Mouse (Mus musculus): ENCODE data around the gene Cit.

The Cit gene

DNA sequence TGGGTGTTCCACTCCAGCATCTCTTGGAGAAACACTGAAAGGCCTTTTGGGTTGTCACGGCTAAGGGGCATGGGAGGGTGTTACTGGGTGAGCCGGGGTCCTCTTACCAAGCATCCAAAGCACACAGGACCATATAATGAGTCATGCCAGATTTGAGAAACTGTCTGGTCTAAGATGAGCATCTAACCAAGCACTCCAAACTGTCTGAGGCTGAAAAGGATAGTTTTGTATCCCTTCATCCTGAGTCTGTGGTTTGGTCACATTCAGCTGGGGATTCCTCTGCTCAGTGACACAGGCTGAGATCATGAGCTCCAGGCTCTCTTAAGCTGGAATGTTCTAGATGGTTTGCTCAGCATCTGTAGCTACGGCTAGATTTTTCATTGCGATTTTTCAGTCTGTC is 7.4 kb downstream of the Cit start:
- DNase-seq: no peak

DNA sequence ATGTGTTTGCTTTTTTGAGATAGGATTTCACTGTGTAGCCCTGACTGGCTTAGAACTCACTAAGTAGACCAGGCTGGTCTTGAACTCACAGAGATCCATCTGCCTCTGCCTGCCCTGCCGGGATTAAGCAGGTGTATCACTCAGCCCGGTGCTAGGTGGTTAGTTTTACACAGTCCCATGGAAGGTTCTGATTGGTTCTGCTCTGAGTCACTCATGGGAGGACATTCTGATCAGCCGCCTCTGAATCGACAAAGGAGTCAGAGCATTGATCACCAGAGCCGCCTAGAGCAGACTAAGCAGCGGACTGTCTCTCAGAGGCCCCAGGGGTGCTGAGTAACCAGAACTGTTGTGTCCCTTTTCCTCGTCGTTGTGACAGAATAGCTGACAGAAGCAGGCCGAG is 8.6 kb downstream of the Cit start:
- DNase-seq: no peak

GRCm38 (mm10) chr5:115854370-115854769 is 9.3 kb downstream of the Cit start:
- peak; percentile 97 for DNase-seq

- DNase-seq: no peak
Measured at GRCm38 (mm10) chr5:115858652-115859051, 13.6 kb downstream of the Cit start.

- no peak for DNase-seq
Measured at GRCm38 (mm10) chr5:115859461-115859860, 14.4 kb downstream of the Cit start.

- no peak for DNase-seq
Measured at GRCm38 (mm10) chr5:115861991-115862390, 16.9 kb downstream of the Cit start.

- no peak for DNase-seq
Measured at GRCm38 (mm10) chr5:115862439-115862838, 17.4 kb downstream of the Cit start.

DNA sequence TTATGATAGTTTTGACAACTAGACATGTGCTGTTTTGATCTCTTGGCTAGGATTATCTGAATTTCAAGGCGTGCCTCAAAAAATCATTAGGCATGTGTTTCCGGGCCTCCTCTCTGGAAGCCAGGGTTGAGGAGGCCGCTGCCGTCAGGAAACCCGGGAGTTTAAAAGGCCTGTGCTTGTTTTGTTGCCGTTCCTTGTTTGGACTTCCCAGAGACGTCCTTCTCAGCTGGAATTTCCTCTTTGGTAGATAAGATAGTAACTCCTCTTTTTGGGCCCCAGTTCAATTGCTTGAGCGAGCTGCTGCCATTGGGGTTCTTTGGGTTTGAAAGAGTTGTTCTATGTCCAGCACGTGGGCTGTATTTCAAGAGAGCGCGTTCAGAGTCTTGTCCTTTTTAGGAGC is 21.2 kb downstream of the Cit start:
- peak; percentile 95 for DNase-seq

GRCm38 (mm10) chr5:115868540-115868939 is 23.5 kb downstream of the Cit start:
- no peak for DNase-seq

DNA sequence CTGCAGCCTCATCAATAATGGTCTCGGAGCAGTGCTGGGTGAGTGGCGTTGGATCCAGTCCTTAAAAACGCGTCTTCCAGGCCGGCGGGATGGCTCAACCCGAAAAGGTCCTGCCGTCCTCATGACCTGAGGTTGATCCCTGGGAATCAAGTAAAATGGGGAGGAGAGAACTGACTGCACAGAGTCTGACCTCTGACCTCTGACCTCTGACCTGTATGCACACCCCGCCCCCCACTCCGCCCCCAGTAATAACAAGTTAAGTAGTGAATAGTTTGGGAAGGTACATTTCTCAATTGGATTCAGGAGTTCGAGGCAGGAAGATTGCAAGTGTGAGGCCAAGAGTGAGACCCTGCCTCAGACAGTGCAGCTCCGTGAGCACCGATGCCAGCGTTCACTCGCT is 24.1 kb downstream of the Cit start:
- no peak for DNase-seq

- no peak for DNase-seq
Measured at GRCm38 (mm10) chr5:115871153-115871552, 26.1 kb downstream of the Cit start.

DNA sequence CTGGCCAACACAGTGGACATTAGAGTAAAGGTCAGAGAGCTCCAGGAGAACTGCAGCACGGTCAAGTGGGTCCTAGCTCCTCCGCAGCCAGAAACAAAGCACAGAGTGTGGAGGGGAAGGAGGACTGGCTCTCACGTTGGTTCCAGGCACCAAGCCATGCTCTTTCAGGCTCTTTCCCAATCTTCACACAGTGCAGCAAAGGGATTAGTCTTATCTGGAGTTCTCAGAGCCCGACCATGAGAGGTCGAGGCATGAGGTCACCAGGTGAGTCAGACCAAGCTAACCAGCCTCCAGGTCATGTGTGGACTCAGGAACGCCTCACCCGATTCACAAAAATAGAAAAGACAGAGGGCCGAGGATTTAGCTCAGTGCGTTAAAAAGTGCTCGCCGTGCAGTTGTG is 27.0 kb downstream of the Cit start:
- no peak for DNase-seq

DNA sequence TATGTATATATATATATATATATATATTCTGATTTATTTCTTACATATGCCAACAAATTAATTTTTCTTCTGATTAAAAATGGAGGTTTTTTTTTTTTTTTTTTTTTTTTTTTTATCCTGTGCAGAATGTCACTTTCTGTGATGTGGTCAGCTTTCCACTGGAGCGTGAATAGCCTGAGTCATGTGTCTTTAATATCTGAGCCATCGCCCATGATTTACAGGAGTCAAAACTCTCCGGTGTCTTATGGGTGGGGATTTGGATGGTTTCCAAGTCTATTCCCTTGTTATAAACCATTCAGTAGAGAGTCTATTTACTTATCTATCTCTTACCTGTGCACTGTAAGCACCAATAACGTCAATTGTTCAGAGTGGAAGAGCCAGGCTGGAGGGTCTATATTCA is 27.9 kb downstream of the Cit start:
- DNase-seq: no peak

- DNase-seq: no peak
Measured at GRCm38 (mm10) chr5:115877425-115877824, 32.3 kb downstream of the Cit start.

- DNase-seq: no peak
Measured at GRCm38 (mm10) chr5:115882165-115882564, 37.1 kb downstream of the Cit start.

GRCm38 (mm10) chr5:115884429-115884828 is 39.4 kb downstream of the Cit start:
- no peak for DNase-seq

DNA sequence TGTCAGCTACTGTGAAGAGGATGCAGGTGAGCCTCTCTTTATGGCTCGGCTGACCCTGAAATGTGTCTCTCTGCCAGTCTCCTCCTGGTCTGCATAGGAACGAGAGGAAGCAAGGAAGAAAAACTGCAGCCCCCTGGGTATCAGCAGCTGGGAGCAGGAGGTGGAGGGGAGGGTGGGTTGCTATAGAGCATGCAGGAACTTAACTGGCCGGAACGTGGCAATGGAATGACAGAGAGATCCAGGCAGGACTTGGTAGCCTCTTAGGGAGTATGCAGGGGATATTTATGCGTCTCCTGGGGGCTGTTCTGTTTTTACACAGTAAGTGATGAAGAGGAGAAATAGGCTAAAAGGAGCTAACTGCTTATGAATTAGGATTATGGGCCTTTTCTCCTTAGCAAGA is 48.7 kb downstream of the Cit start:
- DNase-seq: no peak

GRCm38 (mm10) chr5:115897036-115897435 is 52.0 kb downstream of the Cit start:
- DNase-seq: no peak

GRCm38 (mm10) chr5:115907037-115908009 is 62.2 kb downstream of the Cit start:
- DNase-seq: peak; percentile 92

DNA sequence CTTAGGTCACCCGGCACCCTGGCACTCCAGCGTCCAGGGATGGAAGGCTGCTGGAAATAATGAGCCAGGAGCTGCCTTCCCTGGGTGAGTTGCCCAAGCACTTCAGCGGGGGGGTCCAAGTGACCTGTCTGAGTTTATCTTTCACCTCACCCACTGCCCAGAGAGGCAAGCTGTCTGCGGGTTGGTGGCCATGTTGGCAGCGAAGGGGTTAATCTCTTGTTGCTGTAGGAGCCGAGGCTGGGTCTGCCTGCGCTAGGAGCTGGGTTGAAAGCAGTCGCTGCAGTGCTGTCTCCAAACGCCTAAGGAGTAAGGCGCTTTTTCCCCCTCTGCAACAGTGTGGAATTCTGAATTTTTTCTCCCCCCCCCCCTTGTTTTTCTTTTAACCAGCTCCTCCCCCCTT is 63.2 kb downstream of the Cit start:
- DNase-seq: no peak

DNA sequence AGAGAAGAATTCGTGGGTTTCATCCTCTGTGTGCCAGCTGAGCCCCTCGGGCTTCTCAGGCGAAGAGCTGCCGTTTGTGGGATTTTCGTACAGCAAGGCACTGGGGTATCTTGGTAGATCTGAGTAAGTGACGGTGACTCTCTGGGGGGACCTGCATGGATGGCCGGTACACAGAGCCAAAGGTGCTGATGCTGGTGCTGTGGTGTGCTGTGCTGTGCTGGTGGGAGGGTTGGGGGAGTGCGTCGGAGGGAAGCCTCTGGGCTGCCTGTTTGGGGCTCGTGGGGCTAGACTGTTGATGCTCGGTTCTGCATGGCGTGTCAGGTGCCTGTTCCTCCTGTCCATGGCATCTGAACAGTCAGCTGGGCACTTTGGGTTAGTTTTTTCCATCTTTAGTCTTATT is 63.6 kb downstream of the Cit start:
- no peak for DNase-seq

DNA sequence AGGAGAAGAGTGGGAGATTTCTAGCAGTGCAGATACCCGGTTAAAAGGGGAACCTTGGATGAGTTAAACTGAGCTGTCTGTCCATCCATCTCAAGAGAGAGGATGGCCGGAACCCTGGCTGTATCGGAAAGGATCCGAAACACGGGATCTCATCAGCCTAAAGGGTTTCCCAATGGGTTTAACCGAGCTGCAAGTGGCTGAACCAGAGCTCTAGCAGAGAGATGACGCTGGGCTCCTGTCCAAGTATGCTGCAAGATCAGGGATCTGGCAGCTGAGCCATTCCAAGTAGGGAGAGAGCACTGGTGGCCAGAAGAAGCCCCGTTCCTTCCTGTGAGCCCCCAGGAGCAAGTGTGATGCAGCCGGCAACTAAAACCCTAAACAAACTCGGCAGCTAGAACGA is 64.0 kb downstream of the Cit start:
- DNase-seq: no peak

GRCm38 (mm10) chr5:115910491-115910890 is 65.4 kb downstream of the Cit start:
- no peak for DNase-seq

GRCm38 (mm10) chr5:115915481-115915880 is 70.4 kb downstream of the Cit start:
- no peak for DNase-seq

- DNase-seq: no peak
Measured at GRCm38 (mm10) chr5:115917960-115918359, 72.9 kb downstream of the Cit start.

Data from heart, adult 11 months (tissue).